Mouse (Mus musculus): ENCODE results near the gene Hspb6. TPM values are rescaled to one million over a fixed set of nuclear protein-coding genes. Genes with fewer than 3 reads are reported as not detected.

Hspb6 gene
- polyA plus RNA-seq (2015; fragmentation: Nextera tagmentation; extraction: Ambion mirVana) = 4.4 and 4.6 TPM in 2 replicates

- no peaks in the 10 kb centered on the region for H3K9me3 ChIP-seq (replicated peaks)
- peak within 1 kb of the TSS; percentile 91 for H3K9ac ChIP-seq
- peak within 1 kb of the TSS; percentile 92 for H3K4me2 ChIP-seq
- peaks cover 41% of the 10 kb centered on the region for H3K36me3 ChIP-seq
- H3K4me3 ChIP-seq (replicated peaks) = peak within 1 kb of the TSS; percentile 71
- H3K27me3 ChIP-seq = no peaks in the 10 kb centered on the region
- H3K27ac ChIP-seq = peak within 1 kb of the TSS; percentile 95
- H3K4me1 ChIP-seq (replicated peaks) = peaks cover 31% of the 10 kb centered on the region
- ATAC-seq (ENCODE audit: low read depth) (peak; percentile 90), DNase-seq (peak; percentile 95)
- WGBS (ENCODE audit: insufficient replicate concordance) = under 1% methylated on average over 44 of the region's 44 CpGs
Observed at GRCm38 (mm10) chr7:30552102-30553020, at the start of gene Hspb6, which contains the start of gene Proser3. TSS of gene Hspb6 (plus strand) at chr7:30552178. TSS of gene Proser3 (minus strand) at chr7:30552299.

- Histone ChIP-seq H3K9ac (no peak overlapping the region), H3K4me3 (replicated peaks) (no peak overlapping the region), H3K9me3 (replicated peaks) (no peaks in the 10 kb centered on the region), H3K4me2 (no peak overlapping the region), H3K36me3 (no peaks in the 10 kb centered on the region), H3K4me1 (replicated peaks) (no peaks in the 10 kb centered on the region), H3K27ac (no peak overlapping the region), H3K27me3 (no peaks in the 10 kb centered on the region)
- WGBS (ENCODE audit: insufficient replicate concordance) = 23% methylated on average over 4 of the region's 4 CpGs
- ATAC-seq (ENCODE audit: low read depth) (no peak), DNase-seq (no peak)
Observed at GRCm38 (mm10) chr7:30508061-30508460, 43.9 kb upstream of the Hspb6 start.

GRCm38 (mm10) chr7:30515003-30515760, 36.8 kb upstream of the Hspb6 start:
- ATAC-seq (ENCODE audit: low read depth) (0 out of 2 replicates have a peak, but pooled peaks have one; percentile 29), DNase-seq (no peak)
- Histone ChIP-seq H3K4me1 (replicated peaks) (no peaks in the 10 kb centered on the region), H3K36me3 (no peaks in the 10 kb centered on the region), H3K4me2 (no peak overlapping the region), H3K27ac (no peak overlapping the region), H3K27me3 (no peaks in the 10 kb centered on the region), H3K9ac (no peak overlapping the region), H3K4me3 (replicated peaks) (no peak overlapping the region), H3K9me3 (replicated peaks) (no peaks in the 10 kb centered on the region)
- 54% methylated on average over 24 of the region's 24 CpGs for WGBS (ENCODE audit: insufficient replicate concordance)

- Histone ChIP-seq H3K27ac (no peak overlapping the region), H3K36me3 (peaks cover 2% of the 10 kb centered on the region; the same call in 1 of the 2 replicates), H3K4me1 (replicated peaks) (no peaks in the 10 kb centered on the region), H3K9me3 (replicated peaks) (no peaks in the 10 kb centered on the region), H3K4me3 (replicated peaks) (no peak overlapping the region), H3K4me2 (no peak overlapping the region), H3K27me3 (no peaks in the 10 kb centered on the region), H3K9ac (no peak overlapping the region)
- no peak for DNase-seq
- WGBS (ENCODE audit: insufficient replicate concordance) = 39% methylated on average over 8 of the region's 8 CpGs
- no peak for ATAC-seq (ENCODE audit: low read depth)
Observed at GRCm38 (mm10) chr7:30518325-30518724, 33.7 kb upstream of the Hspb6 start.

GRCm38 (mm10) chr7:30520396-30520795, 31.6 kb upstream of the Hspb6 start:
- 66% methylated on average over 4 of the region's 4 CpGs for WGBS (ENCODE audit: insufficient replicate concordance)
- H3K4me2 ChIP-seq = no peak overlapping the region
- peak; percentile 25; the same call in 1 of the 2 replicates for ATAC-seq (ENCODE audit: low read depth)

GRCm38 (mm10) chr7:30520856-30521255, 31.1 kb upstream of the Hspb6 start:
- H3K27ac ChIP-seq = no peak overlapping the region
- ATAC-seq (ENCODE audit: low read depth) (no peak), DNase-seq (no peak)
- H3K4me2 ChIP-seq = no peak overlapping the region
- WGBS (ENCODE audit: insufficient replicate concordance) = 80% methylated on average over 5 of the region's 5 CpGs
- H3K9ac ChIP-seq = no peak overlapping the region
- H3K9me3 ChIP-seq (replicated peaks) = no peaks in the 10 kb centered on the region
- no peak overlapping the region for H3K4me3 ChIP-seq (replicated peaks)
- no peaks in the 10 kb centered on the region for H3K4me1 ChIP-seq (replicated peaks)
- H3K27me3 ChIP-seq = no peaks in the 10 kb centered on the region
- H3K36me3 ChIP-seq = peaks cover 15% of the 10 kb centered on the region

More at GRCm38 (mm10) chr7:30520396-30520795, 31.6 kb upstream of the Hspb6 start:
- Histone ChIP-seq H3K9me3 (replicated peaks) (no peaks in the 10 kb centered on the region), H3K36me3 (peaks cover 13% of the 10 kb centered on the region), H3K9ac (no peak overlapping the region), H3K4me3 (replicated peaks) (no peak overlapping the region), H3K4me1 (replicated peaks) (no peaks in the 10 kb centered on the region), H3K27me3 (no peaks in the 10 kb centered on the region), H3K27ac (no peak overlapping the region)
- DNase-seq = no peak

GRCm38 (mm10) chr7:30522871-30523270, 29.1 kb upstream of the Hspb6 start:
- 0 out of 2 replicates have a peak, but pooled peaks cover 6% of the 10 kb centered on the region for H3K4me1 ChIP-seq (replicated peaks)
- H3K4me3 ChIP-seq (replicated peaks) = no peak overlapping the region
- H3K36me3 ChIP-seq = peaks cover 34% of the 10 kb centered on the region
- H3K27me3 ChIP-seq = no peaks in the 10 kb centered on the region
- H3K9ac ChIP-seq = no peak overlapping the region
- no peaks in the 10 kb centered on the region for H3K9me3 ChIP-seq (replicated peaks)
- no peak overlapping the region for H3K4me2 ChIP-seq
- 76% methylated on average over 10 of the region's 10 CpGs for WGBS (ENCODE audit: insufficient replicate concordance)
- H3K27ac ChIP-seq = no peak overlapping the region
- DNase-seq (no peak), ATAC-seq (ENCODE audit: low read depth) (no peak)

- WGBS (ENCODE audit: insufficient replicate concordance) = 76% methylated on average over 6 of the region's 6 CpGs
- Histone ChIP-seq H3K27ac (no peak overlapping the region), H3K36me3 (peaks cover 51% of the 10 kb centered on the region), H3K4me1 (replicated peaks) (0 out of 2 replicates have a peak, but pooled peaks cover 6% of the 10 kb centered on the region), H3K4me2 (no peak overlapping the region), H3K4me3 (replicated peaks) (no peak overlapping the region), H3K27me3 (no peaks in the 10 kb centered on the region), H3K9ac (no peak overlapping the region), H3K9me3 (replicated peaks) (no peaks in the 10 kb centered on the region)
- ATAC-seq (ENCODE audit: low read depth) (no peak), DNase-seq (no peak)
Observed at GRCm38 (mm10) chr7:30524487-30524886, 27.5 kb upstream of the Hspb6 start.

- ATAC-seq (ENCODE audit: low read depth) (no peak), DNase-seq (no peak)
- 46% methylated on average over 10 of the region's 10 CpGs for WGBS (ENCODE audit: insufficient replicate concordance)
- Histone ChIP-seq H3K9me3 (replicated peaks) (no peaks in the 10 kb centered on the region), H3K4me2 (no peak overlapping the region), H3K27ac (no peak overlapping the region), H3K27me3 (no peaks in the 10 kb centered on the region), H3K4me3 (replicated peaks) (no peak overlapping the region), H3K9ac (no peak overlapping the region), H3K36me3 (peaks cover 63% of the 10 kb centered on the region), H3K4me1 (replicated peaks) (0 out of 2 replicates have a peak, but pooled peaks cover 6% of the 10 kb centered on the region)
Observed at GRCm38 (mm10) chr7:30525954-30526353, 26.0 kb upstream of the Hspb6 start.

GRCm38 (mm10) chr7:30526399-30526798, 25.6 kb upstream of the Hspb6 start:
- Histone ChIP-seq H3K9me3 (replicated peaks) (no peaks in the 10 kb centered on the region), H3K4me2 (no peak overlapping the region), H3K27ac (no peak overlapping the region), H3K9ac (no peak overlapping the region), H3K4me3 (replicated peaks) (no peak overlapping the region), H3K36me3 (peaks cover 68% of the 10 kb centered on the region), H3K27me3 (no peaks in the 10 kb centered on the region), H3K4me1 (replicated peaks) (peaks cover 9% of the 10 kb centered on the region; the same call in 1 of the 2 replicates)
- ATAC-seq (ENCODE audit: low read depth) (no peak), DNase-seq (no peak)
- WGBS (ENCODE audit: insufficient replicate concordance) = 59% methylated on average over 17 of the region's 17 CpGs

GRCm38 (mm10) chr7:30526981-30527380, 25.0 kb upstream of the Hspb6 start:
- Histone ChIP-seq H3K27ac (no peak overlapping the region), H3K9me3 (replicated peaks) (no peaks in the 10 kb centered on the region), H3K4me1 (replicated peaks) (peaks cover 15% of the 10 kb centered on the region), H3K36me3 (peaks cover 74% of the 10 kb centered on the region), H3K27me3 (no peaks in the 10 kb centered on the region), H3K4me2 (no peak overlapping the region), H3K9ac (no peak overlapping the region), H3K4me3 (replicated peaks) (no peak overlapping the region)
- ATAC-seq (ENCODE audit: low read depth) = no peak
- WGBS (ENCODE audit: insufficient replicate concordance) = 82% methylated on average over 14 of the region's 14 CpGs
- no peak for DNase-seq

All from liver, embryonic 13.5 days (tissue).